Mouse (Mus musculus) midbrain, embryonic 13.5 days (tissue): Measurements from ENCODE around the gene Atp6v0e2. TPM values are rescaled to one million over a fixed set of nuclear protein-coding genes. Genes with fewer than 3 reads are reported as not detected.

ENCODE experiments used
- ATAC-seq: fragments of 200-750 bp; cut with Nextera tagmentation; 2 replicates; pipeline ENCODE4 v1.8.0; 2017; ENCODE audit warnings: mild to moderate bottlenecking, moderate TSS enrichment, moderate library complexity
- H3K27ac ChIP-seq: fragments of 300-500 bp; sonication (generic); 2 replicates; pipeline ENCODE4 v1.5.1; 2015; ENCODE audit warnings: inconsistent platforms, mild to moderate bottlenecking, moderate library complexity
- H3K27me3 ChIP-seq: fragments of 300-500 bp; sonication (generic); 2 replicates; pipeline ENCODE4 v1.6.1; 2015; ENCODE audit warnings: mild to moderate bottlenecking, inconsistent platforms
- H3K36me3 ChIP-seq: fragments of 300-500 bp; sonication (generic); 2 replicates; pipeline ENCODE4 v1.6.1; 2015; ENCODE audit warnings: mild to moderate bottlenecking, inconsistent platforms
- H3K4me1 ChIP-seq: fragments of 300-500 bp; sonication (generic); replicated peaks from 2 replicates; pipeline ENCODE4 v1.6.1; 2015; ENCODE audit warnings: inconsistent platforms
- H3K4me2 ChIP-seq: fragments of 300-500 bp; sonication (generic); replicated peaks from 2 replicates; pipeline ENCODE4 v1.6.1; 2015; ENCODE audit warnings: moderate library complexity, mild to moderate bottlenecking, inconsistent platforms
- H3K4me3 ChIP-seq: fragments of 300-500 bp; sonication (generic); replicated peaks from 2 replicates; pipeline ENCODE4 v1.5.1; 2015; ENCODE audit warnings: mild to moderate bottlenecking, inconsistent platforms
- H3K9ac ChIP-seq: fragments of 300-500 bp; sonication (generic); replicated peaks from 2 replicates; pipeline ENCODE4 v1.6.1; 2015; ENCODE audit warnings: mild to moderate bottlenecking, inconsistent platforms
- H3K9me3 ChIP-seq: fragments of 300-500 bp; sonication (generic); 2 replicates; pipeline ENCODE4 v1.6.1; 2016; ENCODE audit warnings: mild to moderate bottlenecking, inconsistent platforms
- WGBS: fragments of 180-500 bp; shearing (Covaris S2); methylation state at CpG from one replicate; pipeline ENCODE4 v1.1.7; 2015; 5-methylcytosine and 5-hydroxymethylcytosine counted together
- polyA plus RNA-seq: library from polyadenylated mRNA; unstranded; fragments of >200 nt; fragmentation: Nextera tagmentation; extraction: Ambion mirVana; gene quantifications from 2 replicates; pipeline ENCODE4 v1.2.1, GENCODE M21; 2015

Atp6v0e2 gene
- polyA plus RNA-seq, 1 experiment from 2014 or later, result 174 TPM

- no peak overlapping the region for H3K4me2 ChIP-seq
- peaks cover 72% of the 10 kb centered on the region for H3K36me3 ChIP-seq
- ATAC-seq, result no peak
- H3K27ac ChIP-seq, result no peak overlapping the region
- H3K4me1 ChIP-seq, result no peaks in the 10 kb centered on the region
- no peaks in the 10 kb centered on the region for H3K27me3 ChIP-seq
- WGBS, result 91% methylated on average over 4 of the region's 4 CpGs
- H3K9me3 ChIP-seq, result no peaks in the 10 kb centered on the region
- no peak overlapping the region for H3K4me3 ChIP-seq
- no peak overlapping the region for H3K9ac ChIP-seq
Measured at GRCm38 (mm10) chr6:48565693-48566310, 28.4 kb downstream of the Atp6v0e2 start.

GRCm38 (mm10) chr6:48566312-48566711, 28.9 kb downstream of the Atp6v0e2 start:
- H3K9me3 ChIP-seq, result no peaks in the 10 kb centered on the region
- ATAC-seq, result no peak
- H3K27me3 ChIP-seq, result no peaks in the 10 kb centered on the region
- H3K4me3 ChIP-seq, result no peak overlapping the region
- no peak overlapping the region for H3K4me2 ChIP-seq
- no peaks in the 10 kb centered on the region for H3K4me1 ChIP-seq
- peaks cover 68% of the 10 kb centered on the region for H3K36me3 ChIP-seq
- H3K27ac ChIP-seq, result no peak overlapping the region
- WGBS, result 83% methylated on average over 5 of the region's 5 CpGs
- H3K9ac ChIP-seq, result no peak overlapping the region

GRCm38 (mm10) chr6:48568036-48568984, 30.9 kb downstream of the Atp6v0e2 start:
- Histone ChIP-seq H3K36me3 (peaks cover 57% of the 10 kb centered on the region), H3K4me2 (no peak overlapping the region), H3K9me3 (no peaks in the 10 kb centered on the region), H3K27me3 (no peaks in the 10 kb centered on the region), H3K4me3 (no peak overlapping the region), H3K4me1 (no peaks in the 10 kb centered on the region), H3K9ac (no peak overlapping the region), H3K27ac (no peak overlapping the region; the same call in 1 of the 2 replicates)
- WGBS, result 87% methylated on average over 21 of the region's 21 CpGs
- peak; percentile 24; the same call in 1 of the 2 replicates for ATAC-seq

GRCm38 (mm10) chr6:48569065-48569807, 31.8 kb downstream of the Atp6v0e2 start:
- Histone ChIP-seq H3K4me3 (no peak overlapping the region), H3K4me2 (no peak overlapping the region), H3K27ac (no peak overlapping the region), H3K36me3 (peaks cover 51% of the 10 kb centered on the region), H3K9me3 (no peaks in the 10 kb centered on the region), H3K27me3 (no peaks in the 10 kb centered on the region), H3K9ac (no peak overlapping the region), H3K4me1 (no peaks in the 10 kb centered on the region)
- 87% methylated on average over 8 of the region's 8 CpGs for WGBS
- no peak for ATAC-seq

- 96% methylated on average over 5 of the region's 5 CpGs for WGBS
Measured at GRCm38 (mm10) chr6:48572014-48572413, 34.6 kb downstream of the Atp6v0e2 start.

GRCm38 (mm10) chr6:48572572-48573061, 35.2 kb downstream of the Atp6v0e2 start, which contains the start of gene Rarres2:
Gene Rarres2, minus strand, starts transcription at chr6:48572789.
- Histone ChIP-seq H3K9me3 (no peaks in the 10 kb centered on the region), H3K27me3 (no peaks in the 10 kb centered on the region), H3K4me3 (no peak within 1 kb of the TSS), H3K9ac (no peak within 1 kb of the TSS), H3K4me1 (no peaks in the 10 kb centered on the region), H3K27ac (no peak within 1 kb of the TSS), H3K36me3 (peaks cover 26% of the 10 kb centered on the region), H3K4me2 (no peak within 1 kb of the TSS)
- ATAC-seq, result no peak
- WGBS, result 42% methylated on average over 6 of the region's 6 CpGs

More at GRCm38 (mm10) chr6:48572014-48572413, 34.6 kb downstream of the Atp6v0e2 start:
- Histone ChIP-seq H3K4me2 (no peak overlapping the region), H3K9me3 (no peaks in the 10 kb centered on the region), H3K4me1 (no peaks in the 10 kb centered on the region), H3K27ac (no peak overlapping the region), H3K4me3 (no peak overlapping the region), H3K9ac (no peak overlapping the region), H3K36me3 (peaks cover 26% of the 10 kb centered on the region), H3K27me3 (no peaks in the 10 kb centered on the region)
- ATAC-seq, result no peak

GRCm38 (mm10) chr6:48573280-48573679, 35.9 kb downstream of the Atp6v0e2 start:
- WGBS, result 80% methylated on average over 10 of the region's 10 CpGs
- no peak for ATAC-seq
- no peak overlapping the region for H3K9ac ChIP-seq

GRCm38 (mm10) chr6:48573981-48574380, 36.6 kb downstream of the Atp6v0e2 start:
- peaks cover 15% of the 10 kb centered on the region for H3K36me3 ChIP-seq
- WGBS, result 80% methylated on average over 3 of the region's 3 CpGs
- no peaks in the 10 kb centered on the region for H3K4me1 ChIP-seq
- no peak overlapping the region for H3K4me3 ChIP-seq
- no peak overlapping the region for H3K9ac ChIP-seq
- H3K27ac ChIP-seq, result no peak overlapping the region
- no peaks in the 10 kb centered on the region for H3K9me3 ChIP-seq
- no peaks in the 10 kb centered on the region for H3K27me3 ChIP-seq
- ATAC-seq, result no peak
- H3K4me2 ChIP-seq, result no peak overlapping the region

More at GRCm38 (mm10) chr6:48573280-48573679, 35.9 kb downstream of the Atp6v0e2 start:
- H3K36me3 ChIP-seq, result peaks cover 21% of the 10 kb centered on the region
- H3K4me1 ChIP-seq, result no peaks in the 10 kb centered on the region
- H3K27ac ChIP-seq, result no peak overlapping the region
- H3K4me3 ChIP-seq, result no peak overlapping the region
- H3K4me2 ChIP-seq, result no peak overlapping the region
- no peaks in the 10 kb centered on the region for H3K27me3 ChIP-seq
- H3K9me3 ChIP-seq, result no peaks in the 10 kb centered on the region

- ATAC-seq, result no peak
- Histone ChIP-seq H3K36me3 (no peaks in the 10 kb centered on the region), H3K4me1 (no peaks in the 10 kb centered on the region), H3K9ac (no peak overlapping the region), H3K9me3 (no peaks in the 10 kb centered on the region), H3K4me2 (no peak overlapping the region), H3K27me3 (no peaks in the 10 kb centered on the region), H3K27ac (no peak overlapping the region), H3K4me3 (no peak overlapping the region)
- 75% methylated on average over 5 of the region's 5 CpGs for WGBS
Measured at GRCm38 (mm10) chr6:48578736-48579135, 41.3 kb downstream of the Atp6v0e2 start.

GRCm38 (mm10) chr6:48579215-48579648, 41.8 kb downstream of the Atp6v0e2 start:
- no peak overlapping the region for H3K4me2 ChIP-seq
- H3K36me3 ChIP-seq, result no peaks in the 10 kb centered on the region
- no peaks in the 10 kb centered on the region for H3K4me1 ChIP-seq
- no peaks in the 10 kb centered on the region for H3K9me3 ChIP-seq
- ATAC-seq, result no peak
- H3K9ac ChIP-seq, result no peak overlapping the region; the same call in 1 of the 2 replicates
- H3K27ac ChIP-seq, result no peak overlapping the region
- H3K27me3 ChIP-seq, result no peaks in the 10 kb centered on the region
- WGBS, result 48% methylated on average over 5 of the region's 5 CpGs
- no peak overlapping the region for H3K4me3 ChIP-seq

GRCm38 (mm10) chr6:48581257-48581656, 43.8 kb downstream of the Atp6v0e2 start:
- H3K27me3 ChIP-seq, result no peaks in the 10 kb centered on the region
- no peak overlapping the region for H3K4me2 ChIP-seq
- no peak overlapping the region for H3K9ac ChIP-seq
- H3K4me1 ChIP-seq, result no peaks in the 10 kb centered on the region
- no peaks in the 10 kb centered on the region for H3K36me3 ChIP-seq
- H3K9me3 ChIP-seq, result no peaks in the 10 kb centered on the region
- no peak overlapping the region for H3K27ac ChIP-seq
- ATAC-seq, result no peak
- H3K4me3 ChIP-seq, result no peak overlapping the region
- 13% methylated on average over 3 of the region's 3 CpGs for WGBS
